Mouse (Mus musculus) embryonic facial prominence, embryonic 12.5 days (tissue): ENCODE data around the gene Smoc2. TPM values are rescaled to one million over a fixed set of nuclear protein-coding genes. Genes with fewer than 3 reads are reported as not detected.

Source experiments
- ATAC-seq: fragments of 200-750 bp; cut with Nextera tagmentation; 2 replicates; pipeline ENCODE4 v1.8.0; 2017; ENCODE audit not compliant: insufficient number of reproducible peaks, insufficient read depth, low FRiP score, low TSS enrichment
- H3K27ac ChIP-seq: fragments of 300-500 bp; sonication (generic); 2 replicates; pipeline ENCODE4 v1.5.1; 2016; ENCODE audit warnings: mild to moderate bottlenecking
- H3K27me3 ChIP-seq: fragments of 300-500 bp; sonication (generic); 2 replicates; pipeline ENCODE4 v1.6.1; 2016; ENCODE audit warnings: mild to moderate bottlenecking, moderate library complexity
- H3K36me3 ChIP-seq: fragments of 300-500 bp; sonication (generic); 2 replicates; pipeline ENCODE4 v1.6.1; 2016; ENCODE audit warnings: mild to moderate bottlenecking
- H3K4me1 ChIP-seq: fragments of 300-500 bp; sonication (generic); 2 replicates; pipeline ENCODE4 v1.6.1; 2016
- H3K4me2 ChIP-seq: fragments of 300-500 bp; sonication (generic); replicated peaks from 2 replicates; pipeline ENCODE4 v1.6.1; 2016; ENCODE audit warnings: mild to moderate bottlenecking, moderate library complexity
- H3K4me3 ChIP-seq: fragments of 300-500 bp; sonication (generic); 2 replicates; pipeline ENCODE4 v1.5.1; 2016; ENCODE audit warnings: mild to moderate bottlenecking
- H3K9ac ChIP-seq: fragments of 300-500 bp; sonication (generic); 2 replicates; pipeline ENCODE4 v1.6.1; 2016; ENCODE audit warnings: mild to moderate bottlenecking, moderate library complexity
- H3K9me3 ChIP-seq: fragments of 300-500 bp; sonication (generic); 2 replicates; pipeline ENCODE4 v1.6.1; 2016; ENCODE audit warnings: mild to moderate bottlenecking, moderate library complexity
- WGBS: fragments of 180-500 bp; shearing (Covaris S2); methylation state at CpG from one replicate; pipeline ENCODE4 v1.1.7; 2016; 5-methylcytosine and 5-hydroxymethylcytosine counted together
- polyA plus RNA-seq: library from polyadenylated mRNA; unstranded; fragments of >200 nt; fragmentation: Nextera tagmentation; extraction: Ambion mirVana; gene quantifications from 2 replicates; pipeline ENCODE4 v1.2.1, GENCODE M21; 2016

Smoc2 gene
- polyA plus RNA-seq, 1 experiment from 2014 or later = 128 TPM

- 76% methylated on average over 4 of the region's 4 CpGs for WGBS
These were observed 38.1 kb downstream of the Smoc2 start for GRCm38 (mm10) chr17:14317439-14317838.

GRCm38 (mm10) chr17:14326156-14326555 lies 46.9 kb downstream of the Smoc2 start:
- H3K36me3 ChIP-seq = no peaks in the 10 kb centered on the region

More at GRCm38 (mm10) chr17:14317439-14317838, 38.1 kb downstream of the Smoc2 start:
- no peak overlapping the region for H3K27ac ChIP-seq
- H3K4me3 ChIP-seq = no peak overlapping the region
- H3K4me2 ChIP-seq = no peak overlapping the region
- no peak overlapping the region for H3K9ac ChIP-seq
- H3K9me3 ChIP-seq = no peaks in the 10 kb centered on the region
- no peaks in the 10 kb centered on the region for H3K27me3 ChIP-seq
- ATAC-seq = no peak
- H3K4me1 ChIP-seq = peaks cover 3% of the 10 kb centered on the region
- no peaks in the 10 kb centered on the region for H3K36me3 ChIP-seq

GRCm38 (mm10) chr17:14328037-14328436 lies 48.7 kb downstream of the Smoc2 start:
- Histone ChIP-seq H3K9me3 (no peaks in the 10 kb centered on the region), H3K4me1 (no peaks in the 10 kb centered on the region), H3K27me3 (no peaks in the 10 kb centered on the region), H3K36me3 (no peaks in the 10 kb centered on the region), H3K9ac (no peak overlapping the region), H3K4me2 (no peak overlapping the region), H3K4me3 (no peak overlapping the region), H3K27ac (no peak overlapping the region)
- WGBS = 76% methylated on average over 9 of the region's 9 CpGs
- ATAC-seq = no peak

More at GRCm38 (mm10) chr17:14326156-14326555, 46.9 kb downstream of the Smoc2 start:
- Histone ChIP-seq H3K9me3 (no peaks in the 10 kb centered on the region), H3K4me3 (no peak overlapping the region), H3K9ac (no peak overlapping the region), H3K27me3 (no peaks in the 10 kb centered on the region), H3K4me2 (no peak overlapping the region), H3K4me1 (no peaks in the 10 kb centered on the region), H3K27ac (no peak overlapping the region)
- no peak for ATAC-seq
- 62% methylated on average over 7 of the region's 7 CpGs for WGBS

GRCm38 (mm10) chr17:14330498-14330897 lies 51.2 kb downstream of the Smoc2 start:
- Histone ChIP-seq H3K9me3 (no peaks in the 10 kb centered on the region), H3K36me3 (no peaks in the 10 kb centered on the region), H3K27ac (no peak overlapping the region), H3K9ac (no peak overlapping the region), H3K27me3 (no peaks in the 10 kb centered on the region), H3K4me2 (no peak overlapping the region), H3K4me1 (no peaks in the 10 kb centered on the region), H3K4me3 (no peak overlapping the region)
- 97% methylated on average over 7 of the region's 7 CpGs for WGBS
- ATAC-seq = no peak

GRCm38 (mm10) chr17:14339932-14340557 lies 60.7 kb downstream of the Smoc2 start:
- H3K36me3 ChIP-seq = no peaks in the 10 kb centered on the region
- H3K4me1 ChIP-seq = peaks cover 10% of the 10 kb centered on the region; the same call in 1 of the 2 replicates
- no peak overlapping the region for H3K27ac ChIP-seq
- no peaks in the 10 kb centered on the region for H3K9me3 ChIP-seq
- H3K4me3 ChIP-seq = no peak overlapping the region
- 0 out of 2 replicates have a peak, but pooled peaks cover 5% of the 10 kb centered on the region for H3K27me3 ChIP-seq
- no peak overlapping the region for H3K9ac ChIP-seq
- H3K4me2 ChIP-seq = no peak overlapping the region
- WGBS = 57% methylated on average over 5 of the region's 5 CpGs
- ATAC-seq = no peak

GRCm38 (mm10) chr17:14340736-14341135 lies 61.4 kb downstream of the Smoc2 start:
- no peak overlapping the region for H3K27ac ChIP-seq
- ATAC-seq = no peak
- H3K4me1 ChIP-seq = peaks cover 10% of the 10 kb centered on the region; the same call in 1 of the 2 replicates
- H3K9ac ChIP-seq = no peak overlapping the region
- WGBS = 94% methylated on average over 2 of the region's 2 CpGs
- H3K9me3 ChIP-seq = no peaks in the 10 kb centered on the region
- no peak overlapping the region for H3K4me3 ChIP-seq
- no peaks in the 10 kb centered on the region for H3K36me3 ChIP-seq
- H3K4me2 ChIP-seq = no peak overlapping the region
- 0 out of 2 replicates have a peak, but pooled peaks cover 5% of the 10 kb centered on the region for H3K27me3 ChIP-seq

GRCm38 (mm10) chr17:14342511-14342910 lies 63.2 kb downstream of the Smoc2 start:
- Histone ChIP-seq H3K27ac (no peak overlapping the region), H3K27me3 (0 out of 2 replicates have a peak, but pooled peaks cover 5% of the 10 kb centered on the region), H3K4me1 (peaks cover 10% of the 10 kb centered on the region; the same call in 1 of the 2 replicates), H3K4me3 (no peak overlapping the region), H3K4me2 (no peak overlapping the region), H3K9ac (no peak overlapping the region), H3K9me3 (no peaks in the 10 kb centered on the region), H3K36me3 (no peaks in the 10 kb centered on the region)
- WGBS = 33% methylated on average over 8 of the region's 8 CpGs
- ATAC-seq = no peak

GRCm38 (mm10) chr17:14343442-14343841 lies 64.1 kb downstream of the Smoc2 start:
- WGBS = 88% methylated on average over 12 of the region's 12 CpGs
- Histone ChIP-seq H3K4me3 (no peak overlapping the region), H3K9ac (no peak overlapping the region), H3K4me1 (peaks cover 10% of the 10 kb centered on the region; the same call in 1 of the 2 replicates), H3K27ac (no peak overlapping the region), H3K9me3 (no peaks in the 10 kb centered on the region), H3K36me3 (no peaks in the 10 kb centered on the region), H3K4me2 (no peak overlapping the region), H3K27me3 (0 out of 2 replicates have a peak, but pooled peaks cover 5% of the 10 kb centered on the region)
- ATAC-seq = no peak

- no peak for ATAC-seq
- Histone ChIP-seq H3K9ac (no peak overlapping the region), H3K9me3 (no peaks in the 10 kb centered on the region), H3K4me1 (peaks cover 10% of the 10 kb centered on the region; the same call in 1 of the 2 replicates), H3K4me2 (no peak overlapping the region), H3K36me3 (no peaks in the 10 kb centered on the region), H3K27ac (no peak overlapping the region), H3K27me3 (0 out of 2 replicates have a peak, but pooled peaks cover 5% of the 10 kb centered on the region), H3K4me3 (no peak overlapping the region)
- WGBS = 78% methylated on average over 4 of the region's 4 CpGs
These were observed 66.2 kb downstream of the Smoc2 start for GRCm38 (mm10) chr17:14345556-14345955.

GRCm38 (mm10) chr17:14346891-14347290 lies 67.6 kb downstream of the Smoc2 start:
- no peak overlapping the region for H3K27ac ChIP-seq
- H3K36me3 ChIP-seq = no peaks in the 10 kb centered on the region
- no peaks in the 10 kb centered on the region for H3K27me3 ChIP-seq
- 80% methylated on average over 3 of the region's 3 CpGs for WGBS
- no peak overlapping the region for H3K9ac ChIP-seq
- H3K4me1 ChIP-seq = peaks cover 10% of the 10 kb centered on the region; the same call in 1 of the 2 replicates
- no peak for ATAC-seq
- H3K4me3 ChIP-seq = no peak overlapping the region
- H3K9me3 ChIP-seq = no peaks in the 10 kb centered on the region
- no peak overlapping the region for H3K4me2 ChIP-seq

GRCm38 (mm10) chr17:14349086-14349814 lies 69.9 kb downstream of the Smoc2 start:
- Histone ChIP-seq H3K9me3 (no peaks in the 10 kb centered on the region), H3K27me3 (no peaks in the 10 kb centered on the region), H3K27ac (no peak overlapping the region), H3K4me3 (no peak overlapping the region), H3K36me3 (no peaks in the 10 kb centered on the region), H3K9ac (no peak overlapping the region), H3K4me1 (no peaks in the 10 kb centered on the region), H3K4me2 (no peak overlapping the region)
- WGBS = 89% methylated on average over 6 of the region's 6 CpGs
- ATAC-seq = no peak
